Mouse (Mus musculus): ENCODE measurements around the gene Rasa3.

The Rasa3 gene

GRCm38 (mm10) chr8:13647591-13647990, 29.8 kb downstream of the Rasa3 start:
- no peak for DNase-seq

GRCm38 (mm10) chr8:13644932-13645676, 32.3 kb downstream of the Rasa3 start:
- peak in 1 of 2 experiments; percentile 55 for DNase-seq

GRCm38 (mm10) chr8:13644155-13644554, 33.2 kb downstream of the Rasa3 start:
- peak; percentile 49 to 58 for DNase-seq

- DNase-seq, result no peak
These were observed 34.7 kb downstream of the Rasa3 start for GRCm38 (mm10) chr8:13642659-13643181.

- no peak for DNase-seq
These were observed 36.2 kb downstream of the Rasa3 start for GRCm38 (mm10) chr8:13641206-13641605.

GRCm38 (mm10) chr8:13640452-13640883, 36.9 kb downstream of the Rasa3 start:
- no peak for DNase-seq

GRCm38 (mm10) chr8:13633107-13633506, 44.3 kb downstream of the Rasa3 start:
- no peak for DNase-seq

GRCm38 (mm10) chr8:13632309-13632708, 45.1 kb downstream of the Rasa3 start:
- no peak for DNase-seq

GRCm38 (mm10) chr8:13630754-13631153, 46.6 kb downstream of the Rasa3 start:
- DNase-seq, result no peak

- DNase-seq, result no peak
These were observed 47.2 kb downstream of the Rasa3 start for GRCm38 (mm10) chr8:13630171-13630570.

GRCm38 (mm10) chr8:13629351-13630090, 47.9 kb downstream of the Rasa3 start:
- no peak for DNase-seq

- no peak for DNase-seq
These were observed 49.3 kb downstream of the Rasa3 start for GRCm38 (mm10) chr8:13628067-13628466.

GRCm38 (mm10) chr8:13627591-13627990, 49.8 kb downstream of the Rasa3 start:
- no peak for DNase-seq

GRCm38 (mm10) chr8:13626114-13626513, 51.3 kb downstream of the Rasa3 start:
- DNase-seq, result no peak

- no peak for DNase-seq
These were observed 52.0 kb downstream of the Rasa3 start for GRCm38 (mm10) chr8:13625281-13625970.

- peak; percentile 95 to 96 for DNase-seq
These were observed 52.5 kb downstream of the Rasa3 start for GRCm38 (mm10) chr8:13624863-13625262.

GRCm38 (mm10) chr8:13623911-13624421, 53.4 kb downstream of the Rasa3 start:
- DNase-seq, result peak in 1 of 2 experiments; percentile 31

- no peak for DNase-seq
These were observed 54.2 kb downstream of the Rasa3 start for GRCm38 (mm10) chr8:13623038-13623750.

- DNase-seq, result no peak
These were observed 57.0 kb downstream of the Rasa3 start for GRCm38 (mm10) chr8:13620226-13620920.

GRCm38 (mm10) chr8:13616831-13617505, 60.4 kb downstream of the Rasa3 start:
- no peak for DNase-seq

- DNase-seq, result no peak
These were observed 62.4 kb downstream of the Rasa3 start for GRCm38 (mm10) chr8:13614924-13615391.
